Mouse (Mus musculus): ENCODE measurements at regions not wholly inside any gene's neighbourhood (a gene's known extent, or its start where the extent isn't known, plus 50 kb on each side); places are given as distances from the start of the nearest gene placed in this dataset.

DNA sequence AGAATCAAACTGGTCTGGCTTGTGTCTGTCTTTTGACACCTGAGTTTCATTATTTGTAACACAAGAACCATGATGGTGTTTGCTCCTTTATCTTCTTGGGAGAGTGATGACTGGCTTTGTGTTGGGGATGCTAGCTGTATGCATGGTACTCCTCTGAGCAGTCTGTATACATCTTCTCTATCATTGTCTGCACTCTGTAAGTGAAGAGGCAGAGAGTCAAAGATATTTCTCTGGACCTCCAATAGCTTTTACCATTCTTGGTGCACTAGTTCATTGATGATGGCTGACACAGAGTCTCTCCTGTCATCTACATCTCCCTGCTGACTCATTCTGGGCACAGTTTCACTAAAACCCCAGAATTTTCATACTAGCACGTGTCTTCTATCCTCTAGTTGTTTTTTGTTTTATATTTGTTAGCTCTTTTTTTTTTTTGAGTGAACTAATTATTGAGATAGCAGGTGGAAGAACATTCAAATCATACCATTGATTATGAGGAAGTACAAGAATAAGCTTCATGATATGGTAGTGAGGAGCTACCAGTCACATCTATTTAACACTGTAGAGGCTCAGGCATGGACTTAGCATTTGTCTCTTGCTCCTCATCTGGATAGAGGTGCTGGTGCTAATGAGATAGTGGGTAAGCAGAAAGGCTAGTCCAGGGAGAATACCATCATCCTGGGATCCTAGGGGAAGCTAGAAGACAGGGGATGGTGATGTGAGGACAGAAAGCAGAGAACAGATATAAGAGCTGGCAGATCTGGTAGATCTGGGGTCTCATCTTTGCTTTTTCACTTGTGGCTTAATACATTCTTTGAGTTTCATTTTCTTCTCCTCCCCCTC, 1402.9 kb upstream of the A1bg start:
- peak; percentile 34 for DNase-seq

DNA sequence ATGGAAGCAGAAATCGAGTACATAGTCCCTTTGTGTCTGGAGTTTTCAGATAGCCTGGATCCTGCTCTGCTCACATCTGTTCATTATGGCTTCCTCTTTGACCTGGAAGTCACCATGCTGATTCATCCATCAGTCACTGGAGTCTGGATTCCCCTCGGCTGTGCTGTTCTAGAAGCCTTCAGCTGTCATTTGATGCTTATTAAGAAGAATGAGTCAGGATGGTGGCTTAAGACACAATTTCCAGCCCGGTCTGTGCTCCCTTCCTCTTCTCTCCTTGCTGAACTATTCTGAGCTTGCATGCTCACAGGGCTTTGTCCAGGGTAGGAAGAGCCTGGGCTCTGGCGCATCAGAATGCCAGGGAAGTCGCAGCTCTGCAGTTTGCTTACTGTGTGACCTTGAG, 1398.2 kb upstream of the A1bg start:
- DNase-seq = peak; percentile 83

DNA sequence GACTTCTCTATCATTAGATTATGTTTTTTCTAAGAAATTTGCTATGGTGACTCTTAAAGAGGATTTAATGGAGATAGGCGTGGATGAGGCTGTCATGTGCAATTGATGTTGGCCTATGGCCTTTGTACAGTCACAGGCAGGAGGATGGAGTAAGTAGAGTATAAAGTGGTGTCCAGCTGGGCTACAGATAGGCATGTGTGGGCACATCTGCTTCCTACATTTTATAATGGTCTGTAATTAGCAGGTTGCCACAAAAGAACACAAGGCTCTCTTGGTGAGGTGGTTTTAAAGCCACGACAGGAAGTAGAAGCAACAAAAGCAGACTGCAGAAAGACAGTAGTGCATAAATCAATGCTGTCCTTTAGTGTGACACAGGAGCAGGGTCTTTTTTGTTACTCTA, 1391.6 kb upstream of the A1bg start:
- peak; percentile 50 for DNase-seq

DNA sequence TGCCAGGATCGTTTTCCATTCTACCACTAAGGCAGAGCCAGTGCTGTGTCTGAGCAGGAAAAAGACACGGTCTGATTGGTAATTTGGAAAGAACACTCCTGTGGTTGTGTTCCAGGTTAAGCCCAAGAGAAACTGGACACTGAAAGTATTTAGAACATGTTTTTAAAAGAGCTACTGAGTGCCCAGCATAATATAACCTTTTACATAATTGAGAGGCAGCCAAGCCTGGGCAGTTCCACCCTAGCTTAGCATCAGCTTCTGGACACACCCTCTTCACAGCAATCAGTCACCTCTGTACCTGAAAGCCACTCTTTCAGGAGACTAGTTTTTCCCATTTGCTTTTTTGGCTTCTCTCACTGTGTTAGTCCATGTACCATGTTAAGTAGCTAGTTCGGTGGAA, 1379.4 kb upstream of the A1bg start:
- peak; percentile 91 for DNase-seq

DNA sequence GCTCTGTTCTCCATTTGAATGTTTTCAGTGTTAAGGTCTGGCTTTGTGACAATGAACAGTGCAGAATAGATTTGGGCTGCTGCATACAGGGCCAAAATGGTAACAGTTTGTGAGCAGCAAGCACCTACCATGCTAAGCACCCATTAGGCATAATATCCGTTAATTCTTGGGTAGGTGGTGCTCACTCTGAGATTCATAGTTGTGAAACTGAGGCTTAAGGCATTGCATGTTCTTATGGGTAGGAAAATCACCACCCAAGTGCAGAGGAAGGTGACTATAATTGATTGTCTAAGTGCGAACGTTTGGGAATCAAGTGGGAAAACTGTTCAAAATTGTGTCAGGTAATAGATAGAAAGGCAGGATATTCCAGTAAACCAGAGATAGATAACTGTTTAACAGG, 1378.8 kb upstream of the A1bg start:
- DNase-seq = peak; percentile 78

DNA sequence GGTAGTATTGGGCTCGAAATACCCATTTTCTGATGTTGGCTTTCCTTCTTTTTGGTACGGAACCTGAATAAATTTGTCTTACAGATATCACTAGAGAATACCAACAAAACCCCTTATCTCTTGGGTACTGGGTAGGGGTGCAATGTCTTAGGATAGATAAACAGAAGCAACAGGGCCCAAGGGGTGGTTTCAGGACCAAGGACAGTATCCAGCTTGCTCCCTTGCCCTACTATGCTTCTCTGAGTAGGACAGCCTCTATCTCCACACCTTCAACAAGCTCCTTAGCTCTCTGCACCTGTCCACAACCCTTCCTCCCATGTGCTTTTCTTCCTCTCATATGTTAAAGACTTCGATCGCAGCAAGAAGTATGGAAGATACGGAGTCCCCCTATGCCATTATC, 1374.3 kb upstream of the A1bg start:
- peak; percentile 22 for DNase-seq

DNA sequence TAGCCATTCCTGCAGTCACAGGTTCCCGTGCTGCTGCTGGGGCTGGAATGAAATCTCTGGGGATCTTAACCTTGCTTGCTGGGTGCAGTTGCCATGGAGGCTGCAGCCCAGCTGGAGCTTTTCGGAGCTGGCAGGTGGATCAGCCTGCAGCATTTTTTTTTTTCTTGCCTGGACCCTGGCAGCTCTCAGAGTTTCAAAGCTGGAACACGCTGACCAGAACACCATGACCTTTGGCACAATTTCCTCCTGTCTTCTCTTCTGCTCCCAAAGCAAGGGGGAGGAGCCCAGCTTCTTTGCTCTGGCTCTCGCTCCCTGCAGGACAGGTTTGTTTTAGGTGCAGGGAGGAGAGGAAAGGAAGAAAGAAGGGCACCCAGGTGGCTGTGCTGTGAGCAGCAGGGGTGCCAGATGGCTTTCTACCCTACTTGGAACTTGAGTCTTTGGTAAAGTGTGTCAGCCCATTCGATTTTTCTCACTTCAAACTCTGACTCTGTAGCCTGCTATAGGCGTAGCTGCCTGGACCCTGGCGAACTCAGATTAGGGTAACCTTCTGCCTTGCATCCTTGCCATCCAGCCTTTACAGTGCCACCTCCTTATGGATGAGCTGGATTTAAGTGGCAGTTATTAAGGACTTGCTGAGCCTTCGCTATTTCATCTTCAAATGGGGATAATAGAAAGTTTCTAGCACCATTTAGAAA, 1372.6 kb upstream of the A1bg start:
- peak; percentile 99 for DNase-seq

DNA sequence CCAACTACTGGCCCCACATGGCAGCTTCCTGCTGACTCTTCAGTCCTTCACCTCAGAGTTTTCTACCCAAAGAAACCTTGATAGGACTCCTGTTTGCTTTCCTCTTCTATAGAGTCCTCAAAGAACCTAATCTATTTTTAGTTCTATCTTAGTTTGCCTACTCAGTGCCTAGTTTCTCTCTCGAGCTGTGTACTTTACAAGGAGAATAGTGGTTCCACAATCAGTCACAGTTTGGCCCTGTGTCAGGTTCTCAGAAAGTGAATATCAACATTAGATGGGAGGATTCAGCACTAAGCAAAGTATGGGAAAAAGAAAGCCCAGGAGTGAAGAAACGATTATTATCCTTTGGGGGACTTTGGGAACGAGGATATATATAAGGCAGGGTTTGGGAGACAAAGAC, 1372.0 kb upstream of the A1bg start:
- no peak for DNase-seq

DNA sequence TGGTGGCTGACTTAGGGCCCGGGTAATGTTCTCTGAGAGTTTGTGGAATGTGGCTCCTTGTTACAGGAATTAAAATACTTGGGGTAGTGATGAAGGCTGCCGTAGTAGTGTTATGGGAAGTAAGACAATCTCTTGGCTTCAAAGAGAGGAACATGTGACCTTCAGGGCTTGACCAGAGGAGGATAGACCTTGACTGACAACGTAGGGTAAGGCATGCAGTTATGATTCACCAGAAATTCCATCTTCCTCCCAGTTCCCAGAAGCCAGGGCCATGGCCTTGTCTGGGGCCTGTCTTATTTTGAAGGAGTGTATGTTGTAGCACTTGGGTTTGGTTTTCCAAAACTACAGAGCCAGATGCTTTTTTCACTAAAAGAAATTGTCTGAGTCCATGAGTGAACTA, 1370.1 kb upstream of the A1bg start:
- DNase-seq = peak; percentile 72

DNA sequence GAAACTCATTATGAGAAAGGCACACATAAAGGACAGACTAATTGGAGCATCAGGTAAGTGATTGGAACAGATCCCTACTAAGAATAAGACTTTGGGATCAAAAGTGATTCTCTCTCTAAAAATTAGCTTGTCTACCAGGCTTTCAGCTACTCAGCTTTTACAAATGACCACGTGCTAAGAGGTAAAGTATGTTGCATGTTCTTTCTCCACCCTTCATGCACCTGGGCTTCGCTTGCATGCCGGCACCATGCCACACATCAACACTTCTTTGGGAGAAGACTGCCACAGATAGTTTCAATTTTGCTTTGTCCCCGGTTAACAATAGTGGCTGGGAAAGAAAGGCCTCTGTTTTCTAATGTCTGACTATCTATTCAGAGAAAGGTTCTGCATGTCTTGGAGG, 1367.9 kb upstream of the A1bg start:
- peak; percentile 53 for DNase-seq

DNA sequence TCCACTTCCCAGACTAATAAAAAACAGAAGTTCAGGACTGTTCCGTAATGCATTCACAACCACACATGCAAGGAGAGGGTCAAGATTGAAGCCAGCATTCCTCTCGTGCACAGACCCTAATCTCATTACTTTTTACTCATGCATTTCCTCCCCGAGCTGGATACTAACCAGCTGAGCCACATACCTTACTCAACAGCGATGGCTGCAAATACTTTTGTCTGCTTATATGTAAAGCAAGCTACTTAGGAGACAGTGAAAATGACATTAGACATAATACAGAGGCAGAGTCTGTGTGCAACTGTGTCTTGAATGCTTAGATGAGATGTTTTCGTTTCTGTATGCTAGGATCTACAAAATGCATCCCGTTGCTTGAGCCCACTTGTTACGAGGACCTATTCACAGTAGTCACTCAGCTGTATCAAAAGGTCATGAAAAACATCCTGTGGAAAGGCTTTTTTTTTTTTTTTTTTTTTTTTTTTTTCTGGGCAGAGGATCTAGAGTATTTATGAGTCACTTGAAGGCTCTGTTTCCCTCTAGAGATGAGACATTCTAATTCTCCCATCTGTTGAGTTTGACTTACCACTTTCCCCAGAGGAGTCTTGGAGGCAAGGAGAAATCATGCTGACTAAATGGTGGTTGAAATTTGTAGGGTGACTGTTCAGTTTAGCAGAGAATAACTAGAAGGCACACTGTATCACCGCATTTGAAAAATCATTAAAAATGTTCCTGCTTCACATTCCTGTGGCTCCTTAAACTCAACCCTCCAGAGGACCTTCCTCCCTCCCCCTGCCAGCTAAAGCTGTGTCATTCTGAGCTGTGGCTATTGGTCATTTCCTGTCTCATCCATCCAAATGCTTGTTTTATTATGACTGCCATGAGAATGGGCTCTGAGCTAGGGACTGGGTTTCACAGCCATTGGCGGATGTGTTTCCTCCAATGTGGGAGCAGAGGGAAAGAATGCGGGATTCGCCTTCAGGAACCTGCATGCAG, 1364.1 kb upstream of the A1bg start:
- DNase-seq = peak; percentile 96

DNA sequence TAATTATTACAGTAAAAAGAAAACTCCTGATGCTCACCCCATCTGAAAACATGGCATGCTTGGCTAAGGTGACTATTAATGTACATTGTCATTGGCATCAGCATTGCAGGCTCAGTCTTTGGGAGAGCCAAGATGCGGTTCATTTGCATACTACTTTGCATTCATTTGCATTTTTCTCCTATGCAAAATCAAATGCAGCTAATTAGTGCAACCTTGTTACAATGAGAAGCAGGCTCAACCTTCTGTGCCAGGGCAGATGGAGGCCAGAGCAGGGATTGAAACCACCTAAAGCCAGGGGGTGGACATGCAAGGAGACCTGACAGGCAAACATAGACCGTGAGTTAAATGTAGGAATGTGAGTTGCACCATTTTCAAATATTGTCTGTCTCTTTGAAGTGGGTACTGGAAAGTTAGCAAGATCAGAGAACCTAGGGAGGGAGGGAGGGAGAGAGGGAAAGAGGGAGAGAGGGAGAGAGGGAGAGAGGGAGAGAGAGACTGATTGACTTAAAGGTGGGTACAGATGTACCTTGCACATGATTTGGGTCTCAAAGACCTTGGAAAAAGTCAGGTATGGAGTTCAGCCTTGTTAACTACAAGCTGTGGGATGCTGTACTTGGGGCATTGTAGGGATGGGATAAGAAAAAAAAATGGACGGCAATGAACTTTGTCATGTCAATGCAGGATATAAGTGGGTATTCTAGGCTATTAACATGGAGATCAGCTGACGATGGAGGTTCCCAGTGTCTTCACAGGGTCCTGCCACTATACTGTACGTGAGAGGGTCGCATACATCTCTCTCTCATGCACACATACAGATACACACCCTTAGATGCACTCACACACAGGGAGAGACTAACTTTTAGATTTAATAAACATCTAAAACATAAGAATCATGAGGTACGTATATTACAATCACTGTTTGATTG, 1362.1 kb upstream of the A1bg start:
- DNase-seq = peak; percentile 78

DNA sequence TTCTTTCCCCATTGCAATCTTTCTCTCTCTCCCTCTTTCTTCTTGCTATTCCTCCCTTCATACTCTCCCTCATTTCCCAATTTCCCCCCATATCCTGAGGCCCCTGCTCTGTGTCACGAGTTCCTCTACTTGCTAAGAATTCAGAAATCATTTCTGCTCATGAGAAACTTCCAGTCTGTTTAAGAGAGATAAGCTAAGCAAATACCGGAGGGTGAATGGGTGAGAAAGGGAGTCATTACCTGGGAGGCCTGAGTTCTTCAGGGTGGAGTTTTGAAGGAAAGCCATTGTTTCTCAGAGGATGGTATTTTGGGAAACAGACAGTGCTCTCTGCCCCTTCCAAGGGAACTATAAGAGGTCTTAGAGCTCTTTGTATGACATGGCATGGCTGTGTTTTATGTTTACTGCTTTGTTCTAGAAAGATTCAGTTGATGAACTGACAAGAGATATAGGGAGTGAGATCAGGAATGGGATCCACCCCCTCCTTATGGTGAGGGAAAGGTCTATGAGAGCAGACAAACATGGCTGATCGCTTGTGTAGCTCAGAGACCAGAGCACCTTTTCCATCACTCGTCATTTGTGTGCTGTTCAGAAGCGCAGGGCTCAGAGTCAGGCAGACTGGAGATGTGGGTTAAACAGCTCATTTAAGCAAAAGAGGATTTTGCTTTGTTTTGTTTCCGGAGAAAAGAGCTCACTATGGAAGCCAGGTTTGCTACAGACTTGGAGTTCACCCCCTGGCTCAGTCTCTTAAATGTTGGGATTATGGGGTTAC, 1361.0 kb upstream of the A1bg start:
- DNase-seq = peak; percentile 35

DNA sequence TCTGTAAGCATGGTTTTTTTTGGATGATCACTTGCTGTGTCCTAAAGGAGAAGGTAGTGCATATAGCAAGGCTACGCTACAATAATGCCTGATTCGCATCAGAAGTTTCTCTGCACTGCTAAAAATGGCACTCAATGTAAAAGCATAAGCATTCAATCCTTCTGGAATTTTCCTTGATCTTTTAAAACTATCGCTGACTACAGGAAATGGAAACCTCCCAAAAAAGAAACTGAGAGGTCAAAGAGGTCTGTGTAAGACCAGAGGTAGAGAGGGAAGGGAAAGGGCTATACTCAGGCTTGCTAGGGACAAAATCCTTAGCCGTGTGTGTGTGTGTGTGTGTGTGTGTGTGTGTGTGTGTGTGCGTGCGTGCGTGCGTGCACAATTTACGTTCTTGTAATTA, 1359.8 kb upstream of the A1bg start:
- DNase-seq = peak; percentile 2

DNA sequence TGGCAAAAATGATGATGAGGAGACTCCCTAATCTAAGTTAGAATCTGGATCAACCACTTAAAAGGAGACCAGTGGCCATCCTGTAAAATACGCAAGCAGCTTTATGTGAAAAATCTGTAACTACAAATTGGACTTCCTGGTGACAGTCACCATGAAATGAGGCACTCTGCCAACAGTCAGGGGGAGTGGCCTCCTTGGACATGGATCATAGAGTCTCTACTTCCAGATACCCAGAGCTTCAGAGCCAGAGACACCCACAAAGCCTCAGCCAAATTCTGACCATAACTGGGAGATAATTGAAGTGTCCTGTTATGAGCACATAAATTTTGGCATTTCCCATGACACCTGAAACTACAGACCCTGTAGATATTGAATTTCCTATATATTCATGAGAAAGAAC, 1359.3 kb upstream of the A1bg start:
- DNase-seq = peak; percentile 84

DNA sequence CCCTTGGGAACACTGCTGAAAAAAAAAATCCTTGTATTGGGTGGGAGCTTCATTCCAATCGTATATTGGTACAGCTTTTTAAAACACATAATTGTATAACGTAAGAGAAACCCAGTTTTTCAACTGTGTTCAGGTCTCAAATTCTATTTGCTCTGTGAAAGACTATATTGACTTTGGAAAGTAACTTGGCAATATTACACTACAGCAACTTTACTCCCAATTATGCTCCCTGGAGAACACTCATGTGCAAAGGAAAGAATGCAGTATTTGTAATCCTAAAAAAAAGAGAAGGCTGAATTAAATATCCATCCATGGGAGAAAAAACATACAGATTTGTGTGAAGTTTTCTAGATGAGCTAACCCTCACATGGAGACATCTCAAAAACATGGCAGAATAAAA, 1356.7 kb upstream of the A1bg start:
- peak; percentile 3 for DNase-seq

DNA sequence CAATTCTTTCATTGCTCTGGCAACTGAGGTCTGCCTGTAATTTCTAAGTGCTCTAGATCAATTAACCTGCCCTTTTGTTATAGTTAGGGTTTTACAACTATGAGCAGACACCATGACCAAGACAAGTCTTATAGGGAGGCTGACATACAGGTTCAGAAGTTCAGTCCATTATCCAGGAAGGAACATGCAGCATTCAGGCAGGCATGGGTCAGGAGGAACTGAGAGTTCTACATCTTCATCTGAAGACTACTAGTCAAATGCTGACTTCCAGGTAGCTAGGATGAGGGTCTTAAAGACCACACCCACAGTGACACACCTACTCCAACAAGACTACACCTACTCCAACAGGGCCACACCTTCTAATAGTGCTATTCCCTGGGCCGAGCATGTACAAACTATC, 1352.0 kb upstream of the A1bg start:
- peak; percentile 40 for DNase-seq

DNA sequence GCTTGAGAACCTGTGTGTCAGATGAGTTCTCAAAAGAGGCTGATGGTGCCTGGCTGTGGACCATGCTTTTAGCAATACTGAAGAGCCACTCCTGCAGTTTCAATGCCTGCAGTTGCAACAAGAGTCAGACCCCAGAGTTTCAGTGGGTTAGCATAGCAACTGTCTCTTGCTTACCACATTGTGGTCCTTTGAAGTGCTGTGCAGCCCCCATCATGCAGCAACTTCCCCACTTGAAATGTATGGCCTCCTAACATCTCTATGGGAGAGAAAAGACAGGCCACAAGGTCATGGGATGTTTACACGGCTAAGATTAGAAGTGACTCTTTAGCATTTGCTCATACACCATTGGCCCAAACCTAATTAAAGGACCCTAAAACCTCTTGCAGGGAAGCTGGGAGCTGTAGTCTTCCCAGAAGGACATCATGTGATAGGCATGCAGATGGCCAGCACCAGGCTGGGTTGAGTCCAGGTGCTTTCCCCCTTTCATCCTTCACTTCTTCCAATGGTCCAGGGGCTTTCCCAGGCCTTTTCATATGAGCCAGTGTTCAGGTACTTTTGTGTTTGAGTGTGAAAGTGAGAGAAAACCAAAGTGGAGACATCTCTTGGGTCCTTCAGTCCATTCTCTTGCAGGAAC, 1351.2 kb upstream of the A1bg start:
- DNase-seq = peak; percentile 50

DNA sequence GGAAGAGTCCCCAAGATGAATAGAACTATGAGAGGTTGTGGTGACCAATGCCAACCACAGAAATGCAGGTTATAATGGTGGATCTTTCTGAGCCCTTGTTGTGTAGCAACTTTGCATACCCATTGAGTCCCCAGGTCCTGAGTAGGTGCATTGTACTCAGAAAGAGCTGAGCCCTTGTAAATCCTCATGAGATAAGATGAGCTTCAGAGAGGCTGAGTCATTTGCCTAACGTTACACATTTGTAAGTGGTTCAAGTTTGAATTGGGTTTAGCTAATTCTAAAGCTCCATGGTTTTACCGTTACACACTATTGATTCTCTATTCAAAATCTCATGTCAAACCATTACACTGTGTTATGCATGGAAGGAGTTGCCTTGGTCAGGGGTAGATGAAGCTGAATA, 1349.9 kb upstream of the A1bg start:
- peak; percentile 37 for DNase-seq

DNA sequence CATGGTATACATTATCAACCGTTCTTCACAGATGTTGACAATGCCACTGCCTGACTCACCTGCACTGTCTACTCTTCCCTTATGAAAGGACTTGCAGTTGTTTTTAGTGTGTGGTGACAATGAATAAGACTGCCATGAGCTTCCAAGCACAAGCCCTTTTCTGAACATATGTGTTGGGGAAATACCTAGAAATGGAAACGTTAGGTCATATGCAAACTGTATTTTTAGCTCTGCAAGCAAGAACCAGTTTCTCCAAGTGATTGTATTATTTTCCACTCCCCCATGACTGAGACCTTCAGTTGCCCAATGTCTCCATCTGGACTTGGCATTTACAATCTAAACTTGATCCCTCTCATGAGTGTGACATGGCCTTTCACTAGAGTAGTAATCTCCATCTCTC, 1348.6 kb upstream of the A1bg start:
- DNase-seq = peak; percentile 40

DNA sequence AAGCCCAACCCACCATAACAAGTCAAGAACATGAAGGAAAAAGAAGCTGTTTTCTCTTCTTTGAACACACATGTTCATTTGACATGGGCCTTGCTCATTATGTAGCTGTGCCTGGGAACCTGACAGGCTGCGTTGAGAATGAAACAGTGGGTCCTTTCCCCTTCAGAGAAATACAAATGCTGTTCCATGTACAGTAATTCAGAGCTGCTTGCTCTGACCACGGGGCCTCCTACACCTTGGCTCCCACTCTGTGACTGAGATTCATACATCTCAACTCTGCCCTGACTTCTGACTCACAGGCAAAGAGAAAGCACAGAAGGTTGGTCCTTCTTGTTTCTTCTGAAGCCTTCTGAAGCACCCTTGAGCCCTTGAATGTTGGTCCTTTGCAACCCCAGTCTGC, 1345.4 kb upstream of the A1bg start:
- peak; percentile 71 for DNase-seq
